Mouse (Mus musculus): ENCODE measurements around the gene Gm17720. TPM values are rescaled to one million over a fixed set of nuclear protein-coding genes. Genes with fewer than 3 reads are reported as not detected.

The Gm17720 gene
- polyA plus RNA-seq, 1 experiment from 2014 or later = not detected

GRCm38 (mm10) chr8:110100907-110101306 lies 1.6 kb downstream of the Gm17720 start, which contains the start of gene Gm21964:
Gene Gm21964 (plus strand): TSS chr8:110101207.
- Histone ChIP-seq H3K4me3 (ENCODE audit: low read depth, low read length) (no peak within 1 kb of the TSS), H3K4me2 (replicated peaks; ENCODE audit: low read depth, low read length) (no peak within 1 kb of the TSS), H3K4me1 (replicated peaks; ENCODE audit: control insufficient read depth, insufficient read depth, low read length) (no peaks in the 10 kb centered on the region), H3K9ac (ENCODE audit: low read depth, low read length) (no peak within 1 kb of the TSS), H3K9me3 (ENCODE audit: control insufficient read depth, low read length) (no peaks in the 10 kb centered on the region), H3K27ac (ENCODE audit: low read depth, low read length) (no peak within 1 kb of the TSS), H3K27me3 (ENCODE audit: control insufficient read depth, insufficient read depth, low read length) (no peaks in the 10 kb centered on the region), H3K36me3 (ENCODE audit: control insufficient read depth, insufficient read depth, low read length) (no peaks in the 10 kb centered on the region)
- ATAC-seq (ENCODE audit: low FRiP score) = no peak
- WGBS = 81% methylated on average over 10 of the region's 12 CpGs
- no peak for DNase-seq (ENCODE audit: low spot score)

DNA sequence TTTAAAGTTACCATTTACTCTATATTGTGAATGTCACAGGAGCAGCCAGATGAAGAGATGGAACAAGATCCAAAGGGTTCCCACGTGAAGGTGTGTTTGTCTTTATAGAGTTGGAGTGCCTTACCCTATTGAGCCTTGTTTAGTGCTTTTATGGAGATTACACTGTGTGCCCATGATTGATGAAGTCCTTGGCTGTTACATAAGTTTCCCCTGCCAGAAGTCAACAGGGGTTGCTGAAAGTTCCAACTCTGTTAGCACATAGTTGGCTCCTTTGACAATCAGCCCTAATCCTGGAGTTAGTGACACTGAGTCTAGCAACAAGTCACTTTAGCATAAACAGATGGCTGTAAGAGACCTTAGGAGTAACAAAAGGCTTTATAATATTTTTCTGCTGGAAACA lies 10.7 kb downstream of the Gm17720 start:
- no peak overlapping the region for H3K9ac ChIP-seq (ENCODE audit: low read depth, low read length)
- ATAC-seq (ENCODE audit: low FRiP score) = no peak
- DNase-seq (ENCODE audit: low spot score) = no peak
- no peak overlapping the region for H3K4me3 ChIP-seq (ENCODE audit: low read depth, low read length)
- H3K4me2 ChIP-seq (replicated peaks; ENCODE audit: low read depth, low read length) = no peak overlapping the region
- no peaks in the 10 kb centered on the region for H3K9me3 ChIP-seq (ENCODE audit: control insufficient read depth, low read length)
- no peaks in the 10 kb centered on the region for H3K4me1 ChIP-seq (replicated peaks; ENCODE audit: control insufficient read depth, insufficient read depth, low read length)
- peaks cover 15% of the 10 kb centered on the region for H3K36me3 ChIP-seq (ENCODE audit: control insufficient read depth, insufficient read depth, low read length)
- no peak overlapping the region for H3K27ac ChIP-seq (ENCODE audit: low read depth, low read length)
- H3K27me3 ChIP-seq (ENCODE audit: control insufficient read depth, insufficient read depth, low read length) = no peaks in the 10 kb centered on the region
- WGBS = 61% methylated on average over 1 of the region's 1 CpGs

- Histone ChIP-seq H3K4me1 (replicated peaks; ENCODE audit: control insufficient read depth, insufficient read depth, low read length) (no peaks in the 10 kb centered on the region), H3K36me3 (ENCODE audit: control insufficient read depth, insufficient read depth, low read length) (peaks cover 2% of the 10 kb centered on the region; the same call in 1 of the 2 replicates), H3K4me3 (ENCODE audit: low read depth, low read length) (no peak overlapping the region), H3K9me3 (ENCODE audit: control insufficient read depth, low read length) (no peaks in the 10 kb centered on the region), H3K27ac (ENCODE audit: low read depth, low read length) (no peak overlapping the region), H3K27me3 (ENCODE audit: control insufficient read depth, insufficient read depth, low read length) (no peaks in the 10 kb centered on the region), H3K4me2 (replicated peaks; ENCODE audit: low read depth, low read length) (no peak overlapping the region), H3K9ac (ENCODE audit: low read depth, low read length) (no peak overlapping the region)
- DNase-seq (ENCODE audit: low spot score) (no peak), ATAC-seq (ENCODE audit: low FRiP score) (no peak)
- WGBS = 84% methylated on average over 11 of the region's 11 CpGs
Measured at GRCm38 (mm10) chr8:110082416-110083105, 20.0 kb downstream of the Gm17720 start.

DNA sequence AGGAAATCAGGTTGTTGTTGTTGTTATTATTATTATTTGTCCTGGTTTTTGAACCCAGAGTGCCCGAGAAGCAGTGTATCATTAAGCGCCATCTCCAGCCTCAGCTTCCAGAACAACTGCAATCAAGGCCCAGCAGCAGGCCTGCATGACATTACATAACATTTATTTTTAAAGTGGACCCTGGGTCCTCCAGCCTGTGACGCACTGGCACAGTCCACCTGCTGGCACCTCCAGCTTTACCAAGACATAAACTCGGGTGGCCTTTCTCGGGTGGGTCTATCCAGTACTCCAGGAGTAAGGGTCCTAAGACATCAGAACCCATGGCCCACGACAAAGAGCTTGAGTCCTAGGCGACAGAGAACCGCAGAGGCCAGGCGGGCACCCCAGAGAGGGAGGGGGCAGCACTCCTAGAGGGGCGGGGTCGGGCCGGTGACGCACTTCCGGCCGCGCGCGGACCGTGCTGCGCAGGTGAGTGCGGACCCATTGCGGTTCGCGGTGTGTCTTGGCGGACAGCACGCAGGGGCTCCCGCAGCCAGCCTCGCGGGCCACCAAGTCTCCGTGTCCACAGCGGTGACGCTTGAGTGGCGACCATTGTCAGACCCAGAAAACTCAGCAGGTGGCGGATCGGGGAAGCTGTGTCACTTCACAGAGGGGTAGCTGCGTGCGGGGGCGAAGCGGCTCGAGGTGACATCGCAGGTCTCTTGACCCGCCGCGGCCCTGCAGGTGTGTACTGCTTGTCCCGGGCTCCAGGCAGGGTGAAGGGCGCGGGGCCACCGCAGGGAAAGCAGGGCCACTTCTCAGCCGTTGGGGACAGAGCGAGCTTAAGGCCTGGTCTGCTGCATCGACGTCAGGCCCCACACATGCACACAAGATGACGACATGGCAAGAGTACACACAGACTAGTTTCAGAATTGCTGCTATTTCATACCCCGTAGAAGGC lies 23.0 kb downstream of the Gm17720 start, which contains the start of gene Zfp612:
TSS of gene Zfp612 (plus strand) at position 465 of the 940 bp plus-strand sequence.
- Histone ChIP-seq H3K36me3 (ENCODE audit: control insufficient read depth, insufficient read depth, low read length) (no peaks in the 10 kb centered on the region; the same call in 1 of the 2 replicates), H3K4me3 (ENCODE audit: low read depth, low read length) (peak within 1 kb of the TSS; percentile 71), H3K9me3 (ENCODE audit: control insufficient read depth, low read length) (no peaks in the 10 kb centered on the region), H3K27me3 (ENCODE audit: control insufficient read depth, insufficient read depth, low read length) (no peaks in the 10 kb centered on the region), H3K27ac (ENCODE audit: low read depth, low read length) (no peak within 1 kb of the TSS), H3K4me2 (replicated peaks; ENCODE audit: low read depth, low read length) (peak within 1 kb of the TSS; percentile 93), H3K9ac (ENCODE audit: low read depth, low read length) (peak within 1 kb of the TSS; percentile 73), H3K4me1 (replicated peaks; ENCODE audit: control insufficient read depth, insufficient read depth, low read length) (no peaks in the 10 kb centered on the region)
- ATAC-seq (ENCODE audit: low FRiP score) (peak; percentile 93), DNase-seq (ENCODE audit: low spot score) (peak; percentile 78)
- WGBS = 8% methylated on average over 54 of the region's 54 CpGs

- no peak overlapping the region for H3K27ac ChIP-seq (ENCODE audit: low read depth, low read length)
- H3K9ac ChIP-seq (ENCODE audit: low read depth, low read length) = no peak overlapping the region
- H3K4me2 ChIP-seq (replicated peaks; ENCODE audit: low read depth, low read length) = no peak overlapping the region
- H3K36me3 ChIP-seq (ENCODE audit: control insufficient read depth, insufficient read depth, low read length) = no peaks in the 10 kb centered on the region
- ATAC-seq (ENCODE audit: low FRiP score) (no peak), DNase-seq (ENCODE audit: low spot score) (no peak)
- no peak overlapping the region for H3K4me3 ChIP-seq (ENCODE audit: low read depth, low read length)
- WGBS = 88% methylated on average over 8 of the region's 8 CpGs
- H3K4me1 ChIP-seq (replicated peaks; ENCODE audit: control insufficient read depth, insufficient read depth, low read length) = no peaks in the 10 kb centered on the region
- H3K27me3 ChIP-seq (ENCODE audit: control insufficient read depth, insufficient read depth, low read length) = no peaks in the 10 kb centered on the region
- H3K9me3 ChIP-seq (ENCODE audit: control insufficient read depth, low read length) = no peaks in the 10 kb centered on the region
Measured at GRCm38 (mm10) chr8:110074496-110074895, 28.1 kb downstream of the Gm17720 start.

DNA sequence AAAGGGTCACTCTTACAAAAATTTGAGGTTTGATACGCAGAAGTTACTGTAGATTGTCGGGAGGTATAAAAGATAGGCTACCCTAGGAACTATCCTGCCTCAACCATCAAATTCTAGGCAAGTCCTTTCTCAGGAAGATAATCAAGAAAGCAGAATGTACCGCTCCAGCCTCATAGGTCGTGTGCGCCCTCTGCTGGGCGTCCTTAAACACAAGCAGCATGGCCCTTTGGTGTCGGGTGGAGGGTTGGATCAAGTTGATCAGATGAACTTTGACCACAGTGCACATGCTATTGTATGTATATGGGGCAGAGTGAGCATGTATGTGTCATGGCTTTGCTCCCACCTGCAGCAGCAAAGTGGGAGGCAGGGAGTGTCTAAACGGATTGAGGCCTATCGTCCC lies 31.0 kb downstream of the Gm17720 start:
- no peak overlapping the region for H3K4me3 ChIP-seq (ENCODE audit: low read depth, low read length)
- H3K9me3 ChIP-seq (ENCODE audit: control insufficient read depth, low read length) = no peaks in the 10 kb centered on the region
- no peaks in the 10 kb centered on the region for H3K4me1 ChIP-seq (replicated peaks; ENCODE audit: control insufficient read depth, insufficient read depth, low read length)
- H3K27ac ChIP-seq (ENCODE audit: low read depth, low read length) = no peak overlapping the region
- WGBS = 12% methylated on average over 9 of the region's 9 CpGs
- DNase-seq (ENCODE audit: low spot score) (peak; percentile 89), ATAC-seq (ENCODE audit: low FRiP score) (no peak)
- H3K27me3 ChIP-seq (ENCODE audit: control insufficient read depth, insufficient read depth, low read length) = no peaks in the 10 kb centered on the region
- no peak overlapping the region for H3K4me2 ChIP-seq (replicated peaks; ENCODE audit: low read depth, low read length)
- H3K36me3 ChIP-seq (ENCODE audit: control insufficient read depth, insufficient read depth, low read length) = no peaks in the 10 kb centered on the region
- no peak overlapping the region for H3K9ac ChIP-seq (ENCODE audit: low read depth, low read length)

GRCm38 (mm10) chr8:110069706-110070105 lies 32.8 kb downstream of the Gm17720 start:
- 89% methylated on average over 4 of the region's 4 CpGs for WGBS
- no peaks in the 10 kb centered on the region for H3K9me3 ChIP-seq (ENCODE audit: control insufficient read depth, low read length)
- no peak for ATAC-seq (ENCODE audit: low FRiP score)

GRCm38 (mm10) chr8:110065676-110066075 lies 36.9 kb downstream of the Gm17720 start:
- 95% methylated on average over 4 of the region's 4 CpGs for WGBS
- Histone ChIP-seq H3K36me3 (ENCODE audit: control insufficient read depth, insufficient read depth, low read length) (no peaks in the 10 kb centered on the region), H3K27ac (ENCODE audit: low read depth, low read length) (no peak overlapping the region), H3K4me3 (ENCODE audit: low read depth, low read length) (no peak overlapping the region), H3K4me2 (replicated peaks; ENCODE audit: low read depth, low read length) (no peak overlapping the region), H3K9me3 (ENCODE audit: control insufficient read depth, low read length) (no peaks in the 10 kb centered on the region), H3K27me3 (ENCODE audit: control insufficient read depth, insufficient read depth, low read length) (no peaks in the 10 kb centered on the region), H3K4me1 (replicated peaks; ENCODE audit: control insufficient read depth, insufficient read depth, low read length) (no peaks in the 10 kb centered on the region), H3K9ac (ENCODE audit: low read depth, low read length) (no peak overlapping the region)
- DNase-seq (ENCODE audit: low spot score) (no peak), ATAC-seq (ENCODE audit: low FRiP score) (no peak)

More at GRCm38 (mm10) chr8:110069706-110070105, 32.8 kb downstream of the Gm17720 start:
- Histone ChIP-seq H3K4me2 (replicated peaks; ENCODE audit: low read depth, low read length) (no peak overlapping the region), H3K27ac (ENCODE audit: low read depth, low read length) (no peak overlapping the region), H3K36me3 (ENCODE audit: control insufficient read depth, insufficient read depth, low read length) (no peaks in the 10 kb centered on the region), H3K9ac (ENCODE audit: low read depth, low read length) (no peak overlapping the region), H3K4me1 (replicated peaks; ENCODE audit: control insufficient read depth, insufficient read depth, low read length) (no peaks in the 10 kb centered on the region), H3K4me3 (ENCODE audit: low read depth, low read length) (no peak overlapping the region), H3K27me3 (ENCODE audit: control insufficient read depth, insufficient read depth, low read length) (no peaks in the 10 kb centered on the region)
- no peak for DNase-seq (ENCODE audit: low spot score)

Measured in hindbrain, embryonic 11.5 days (tissue).